9 mouse cellular contexts compared by ENCODE assay signal in genomic region chr6:24047014-24047770, GRCm38 (mm10).
DNase-seq lines count a peak whose midpoint lies in the region; ATAC-seq and TF ChIP-seq lines count a peak whose summit lies in the region.
"Had no signal": no experiment of that assay in that cellular context is flagged by ENCODE, and none has a peak within 500 bp of the region (broad histone marks: within the 10 kb centered on the region; RNA-seq: fewer than 3 reads in every experiment).

No protein-coding gene starts in this region.

- H3K9me3 ChIP-seq in hindbrain, embryonic 16.5 days (ENCODE audit: control insufficient read depth, low read length), result no peaks in the 10 kb centered on the region
- H3K9me3 ChIP-seq: limb, embryonic 15.5 days had no signal

- H3K4me2 ChIP-seq in hindbrain, embryonic 16.5 days (ENCODE audit: low read length), result no peak overlapping the region
- H3K4me2 ChIP-seq: limb, embryonic 15.5 days had no signal

- no peaks in the 10 kb centered on the region for H3K27me3 ChIP-seq in kidney, adult 2 months (replicated peaks; ENCODE audit: control insufficient read depth, insufficient read depth, low read length)
- H3K27me3 ChIP-seq in hindbrain, embryonic 16.5 days (replicated peaks; ENCODE audit: control insufficient read depth, insufficient read depth, low read length), result no peaks in the 10 kb centered on the region
- H3K27me3 ChIP-seq: limb, embryonic 15.5 days had no signal

- no peaks in the 10 kb centered on the region for H3K36me3 ChIP-seq in kidney, adult 2 months (ENCODE audit: control insufficient read depth, insufficient read depth, low read length)
- H3K36me3 ChIP-seq in hindbrain, embryonic 16.5 days (ENCODE audit: control insufficient read depth, insufficient read depth, low read length), result no peaks in the 10 kb centered on the region
- H3K36me3 ChIP-seq: limb, embryonic 15.5 days had no signal

- ATAC-seq in hindbrain, embryonic 16.5 days, result 0 out of 2 replicates have a peak, but pooled peaks have one; percentile 30

- no peak overlapping the region for H3K9ac ChIP-seq in hindbrain, embryonic 16.5 days (ENCODE audit: low read depth, low read length)
- H3K9ac ChIP-seq: limb, embryonic 15.5 days had no signal

- TF ChIP-seq CTCF in kidney, adult 2 months (conservative IDR thresholded peaks at IDR 0.05; ENCODE audit: insufficient read depth, insufficient read length, low read depth, low read length), result no peak

- H3K4me1 ChIP-seq in kidney, adult 2 months (ENCODE audit: control insufficient read depth, insufficient read depth, low read length), result no peaks in the 10 kb centered on the region
- no peaks in the 10 kb centered on the region for H3K4me1 ChIP-seq in hindbrain, embryonic 16.5 days (ENCODE audit: control insufficient read depth, insufficient read depth, low read depth, low read length)
- H3K4me1 ChIP-seq: limb, embryonic 15.5 days had no signal

- WGBS in kidney, adult 2 months, result 34% methylated on average over 7 of the region's 7 CpGs
- 43% methylated on average over 7 of the region's 7 CpGs for WGBS in hindbrain, embryonic 16.5 days

- H3K27ac ChIP-seq in kidney, adult 2 months (ENCODE audit: insufficient read depth, low read depth, low read length), result no peak overlapping the region
- no peak overlapping the region for H3K27ac ChIP-seq in hindbrain, embryonic 16.5 days (ENCODE audit: low read depth, low read length)
- H3K27ac ChIP-seq: limb, embryonic 15.5 days had no signal

- peak; percentile 37 for DNase-seq in kidney, adult 2 months
- no peak for DNase-seq in kidney, adult 18-20 months
- peak; percentile 47 for DNase-seq in adrenal gland, postnatal 14 days
- DNase-seq in lung, postnatal 10 days, result peak; percentile 24
- DNase-seq in thymus, postnatal 25 days, result no peak
- no peak for DNase-seq in layer of hippocampus, postnatal 10 days (ENCODE audit: low spot score in 2 of 2)
- no peak for DNase-seq in gastrocnemius, adult 18-20 months (ENCODE audit: low spot score)

- no peak overlapping the region for H3K4me3 ChIP-seq in kidney, adult 2 months (ENCODE audit: insufficient read depth, low read depth, low read length)
- H3K4me3 ChIP-seq in hindbrain, embryonic 16.5 days (ENCODE audit: low read length), result no peak overlapping the region
- H3K4me3 ChIP-seq: limb, embryonic 15.5 days had no signal

- no peak for TF ChIP-seq POLR2A in kidney, adult 2 months (IDR thresholded peaks at IDR 0.05; ENCODE audit: low read depth, low read length)

Comparison
In these comparisons a context has a peak if more than half of its experiments do, and no peak if none do; other contexts are left out.
1. DNase-seq: peak in kidney, adult 2 months (single experiment), adrenal gland, postnatal 14 days (single experiment) and lung, postnatal 10 days (single experiment); none in kidney, adult 18-20 months (single experiment), thymus, postnatal 25 days (single experiment), layer of hippocampus, postnatal 10 days (0 of 2) and gastrocnemius, adult 18-20 months (single experiment).